Mouse (Mus musculus) CH12.LX (cell line): ENCODE measurements around the gene Wbp1l. TPM values are rescaled to one million over a fixed set of nuclear protein-coding genes. Genes with fewer than 3 reads are reported as not detected.
A peak's percentile ranks its signal among the peaks of the same experiment; 100 is the strongest.

ENCODE experiments used
- DNase-seq: peaks from one replicate; pipeline ENCODE4 v3.0.0-alpha.2; 2013; ENCODE audit errors: extremely low read depth
- H3K27ac ChIP-seq: 2 replicates; pipeline ENCODE4 v1.5.1; 2012; ENCODE audit warnings: low read depth, mild to moderate bottlenecking, control low read depth, moderate library complexity; ENCODE audit not compliant: insufficient read depth
- H3K27me3 ChIP-seq: replicated peaks from 2 replicates; pipeline ENCODE3; 2012; ENCODE audit warnings: inconsistent platforms
- H3K36me3 ChIP-seq, 2 experiments: replicated peaks in 1 of 2; 2 replicates each; pipeline versions ENCODE3 to v1.6.1; 2012; ENCODE audit warnings: inconsistent platforms in 1 of 2, low read length in 1 of 2, mild to moderate bottlenecking in 1 of 2, mixed read lengths in 1 of 2, moderate library complexity in 1 of 2; ENCODE audit not compliant: control insufficient read depth in 1 of 2, insufficient read depth in 1 of 2
- H3K4me1 ChIP-seq, 2 experiments: 2 replicates each; pipeline ENCODE4 v1.6.1; 2012; ENCODE audit warnings: inconsistent platforms in 1 of 2, moderate library complexity in 1 of 2; ENCODE audit not compliant: insufficient read depth in 2 of 2, control insufficient read depth in 1 of 2
- H3K4me2 ChIP-seq: 2 replicates; pipeline ENCODE4 v1.6.1; 2012; ENCODE audit warnings: low read depth, mild to moderate bottlenecking, control low read depth; ENCODE audit not compliant: poor library complexity, insufficient read depth, severe bottlenecking
- H3K4me3 ChIP-seq, 3 experiments: fragments of 150-350 bp in 1 of 3; sonication (generic) in 1 of 3; replicated peaks in 1 of 3; 2 replicates each; pipeline versions ENCODE3 to v1.5.1; 2011 to 2012; ENCODE audit warnings: low read depth in 2 of 3, low read length in 2 of 3, mild to moderate bottlenecking in 2 of 3, moderate library complexity in 2 of 3, control low read depth in 1 of 3, improper control_type of control experiment in 1 of 3, inconsistent platforms in 1 of 3, mixed read lengths in 1 of 3; ENCODE audit not compliant: poor library complexity in 1 of 3
- H3K79me2 ChIP-seq: replicated peaks from 2 replicates; pipeline ENCODE4 v1.6.1; 2012; ENCODE audit warnings: mild to moderate bottlenecking, moderate library complexity; ENCODE audit not compliant: control insufficient read depth, poor library complexity, insufficient read depth, severe bottlenecking; ENCODE audit errors: extremely low read depth
- H3K9ac ChIP-seq: 2 replicates; pipeline ENCODE4 v1.6.1; 2012; ENCODE audit warnings: low read depth, mild to moderate bottlenecking, control low read depth, moderate library complexity; ENCODE audit not compliant: insufficient read depth
- H3K9me3 ChIP-seq: replicated peaks from 2 replicates; pipeline ENCODE3; 2012; ENCODE audit warnings: low read length, inconsistent platforms, mixed read lengths
- BHLHE40 ChIP-seq: IDR thresholded peaks from 2 replicates; pipeline ENCODE4 v1.6.1; 2011; ENCODE audit warnings: mild to moderate bottlenecking, low read depth, low read length, improper control_type of control experiment
- CHD1 ChIP-seq: IDR thresholded peaks from 2 replicates; pipeline ENCODE4 v1.6.1; 2012; ENCODE audit warnings: low read depth, low read length, improper control_type of control experiment, inconsistent platforms
- CTCF ChIP-seq, 2 experiments: IDR thresholded peaks in 1 of 2; conservative IDR thresholded peaks in 1 of 2; 2 replicates each; pipeline ENCODE4 v1.5.1; 2011 to 2012; ENCODE audit warnings: low read depth in 2 of 2, low read length in 2 of 2, improper control_type of control experiment in 1 of 2, inconsistent platforms in 1 of 2, mild to moderate bottlenecking in 1 of 2, moderate library complexity in 1 of 2
- E2F4 ChIP-seq: IDR thresholded peaks from 2 replicates; pipeline ENCODE4 v1.6.1; 2011; ENCODE audit warnings: low read depth, low read length, improper control_type of control experiment; ENCODE audit not compliant: insufficient replicate concordance
- ETS1 ChIP-seq: conservative IDR thresholded peaks from 2 replicates; pipeline ENCODE4 v1.6.1; 2012; ENCODE audit warnings: low read depth, mild to moderate bottlenecking, inconsistent platforms, low read length, improper control_type of control experiment, moderate library complexity
- GABPA ChIP-seq: IDR thresholded peaks from 2 replicates; pipeline ENCODE4 v1.6.1; 2012; ENCODE audit warnings: low read depth, low read length, improper control_type of control experiment, inconsistent platforms; ENCODE audit not compliant: insufficient replicate concordance
- HCFC1 ChIP-seq: IDR thresholded peaks from 2 replicates; pipeline ENCODE4 v1.6.1; 2012; ENCODE audit warnings: low read depth, mild to moderate bottlenecking, inconsistent platforms, low read length, improper control_type of control experiment
- IRF4 ChIP-seq: IDR thresholded peaks from 2 replicates; pipeline ENCODE4 v1.6.1; 2014; ENCODE audit warnings: low read depth, mild to moderate bottlenecking, inconsistent platforms, low read length, improper control_type of control experiment
- MAFK ChIP-seq: IDR thresholded peaks from 2 replicates; pipeline ENCODE4 v1.6.1; 2011; ENCODE audit warnings: low read length, improper control_type of control experiment; ENCODE audit not compliant: insufficient replicate concordance
- MAX ChIP-seq: IDR thresholded peaks from 2 replicates; pipeline ENCODE4 v1.6.1; 2011; ENCODE audit warnings: low read length, improper control_type of control experiment
- MEF2A ChIP-seq: IDR thresholded peaks from 2 replicates; pipeline ENCODE4 v1.6.1; 2014; ENCODE audit warnings: low read depth, mild to moderate bottlenecking, inconsistent platforms, low read length, improper control_type of control experiment, borderline replicate concordance
- MXI1 ChIP-seq: IDR thresholded peaks from 2 replicates; pipeline ENCODE4 v1.6.1; 2011; ENCODE audit warnings: mild to moderate bottlenecking, low read depth, low read length, improper control_type of control experiment
- NELFE ChIP-seq: IDR thresholded peaks from 2 replicates; pipeline ENCODE4 v1.6.1; 2011; ENCODE audit warnings: low read depth, low read length, improper control_type of control experiment
- NRF1 ChIP-seq: IDR thresholded peaks from 2 replicates; pipeline ENCODE4 v1.6.1; 2014; ENCODE audit warnings: low read depth, mild to moderate bottlenecking, inconsistent platforms, low read length, improper control_type of control experiment, moderate library complexity
- PAX5 ChIP-seq: IDR thresholded peaks from 2 replicates; pipeline ENCODE4 v1.6.1; 2012; ENCODE audit warnings: low read length, inconsistent platforms, mixed read lengths
- POLR2AphosphoS2 ChIP-seq: IDR thresholded peaks from 2 replicates; pipeline ENCODE4 v1.6.1; 2011; ENCODE audit warnings: low read depth, low read length, improper control_type of control experiment
- RAD21 ChIP-seq: IDR thresholded peaks from 2 replicates; pipeline ENCODE4 v1.6.1; 2011; ENCODE audit warnings: low read depth, mild to moderate bottlenecking, low read length, improper control_type of control experiment, moderate library complexity
- SIN3A ChIP-seq: IDR thresholded peaks from 2 replicates; pipeline ENCODE4 v1.6.1; 2012; ENCODE audit warnings: low read length, improper control_type of control experiment, inconsistent platforms
- SMC3 ChIP-seq: IDR thresholded peaks from 2 replicates; pipeline ENCODE4 v1.6.1; 2011; ENCODE audit warnings: low read depth, low read length, improper control_type of control experiment
- TCF12 ChIP-seq: IDR thresholded peaks from 2 replicates; pipeline ENCODE4 v1.6.1; 2014; ENCODE audit warnings: low read depth, mild to moderate bottlenecking, inconsistent platforms, low read length, improper control_type of control experiment
- USF1 ChIP-seq: IDR thresholded peaks from 2 replicates; pipeline ENCODE4 v1.6.1; 2014; ENCODE audit warnings: low read depth, mild to moderate bottlenecking, inconsistent platforms, low read length, improper control_type of control experiment
- USF2 ChIP-seq: conservative IDR thresholded peaks from 2 replicates; pipeline ENCODE4 v1.6.1; 2011; ENCODE audit warnings: low read depth, low read length, improper control_type of control experiment
- ZKSCAN1 ChIP-seq: IDR thresholded peaks from 2 replicates; pipeline ENCODE4 v1.6.1; 2012; ENCODE audit warnings: low read depth, inconsistent platforms, low read length, improper control_type of control experiment, borderline replicate concordance
- ZMIZ1 ChIP-seq: IDR thresholded peaks from 2 replicates; pipeline ENCODE4 v1.6.1; 2012; ENCODE audit warnings: low read depth, mild to moderate bottlenecking, inconsistent platforms, low read length, improper control_type of control experiment
- ZNF384 ChIP-seq: IDR thresholded peaks from 2 replicates; pipeline ENCODE4 v1.6.1; 2012; ENCODE audit warnings: low read depth, low read length, improper control_type of control experiment, inconsistent platforms
- dilution Hi-C: fragments of 300-500 bp; cut with MboI; formaldehyde crosslinking; loops from 2 replicates; pipeline ENCODE4 v1.14.3; 2020; ENCODE audit warnings: low sequenced_read_pairs; ENCODE audit not compliant: extremely low pct_unique_long_range_greater_than_20kb, extremely low pct_ligation_motif_present
- in situ Hi-C: fragments of 300-500 bp; cut with MboI; formaldehyde crosslinking; loops from 3 replicates; pipeline ENCODE4 v1.14.3; 2019; ENCODE audit warnings: low sequenced_read_pairs, low pct_ligation_motif_present, low pct_unique_long_range_greater_than_20kb, mixed read lengths
- polyA plus RNA-seq: library from polyadenylated mRNA; unstranded; fragments of >175 nt; gene quantifications from 2 replicates; pipeline ENCODE4 v1.2.1, GENCODE M21; 2012; ENCODE audit warnings: low read depth; ENCODE audit not compliant: insufficient read length
- total RNA-seq, 2 experiments: library from RNA; depleted of rRNA; stranded (reverse); fragments of 300-350 nt in 1 of 2; fragments of >200 nt in 1 of 2; gene quantifications; 2 replicates each; pipeline ENCODE4 v1.2.3; 2012 to 2014

Wbp1l gene
- total and polyA plus RNA-seq, 3 experiments: 11.6 to 23.5 (median 17.4) TPM

- Histone ChIP-seq H3K27ac (no peak overlapping the region), H3K4me2 (peak overlapping the region; percentile 65), H3K9me3 (no peaks in the 10 kb centered on the region), H3K4me3 (peak overlapping the region; percentile 90 to 96 (median 93)), H3K9ac (peak overlapping the region; percentile 64), H3K36me3 (peaks cover 3 to 52% of the 10 kb centered on the region in 2 experiments), H3K27me3 (no peaks in the 10 kb centered on the region), H3K4me1 (peaks cover 9 to 34% of the 10 kb centered on the region in 2 experiments; a peak in 3 of 4 replicates), H3K79me2 (peaks cover 50% of the 10 kb centered on the region)
- in situ Hi-C loops (no loop called here), dilution Hi-C loops (no loop called here)
- DNase-seq: no peak
- TF ChIP-seq NRF1 (no peak), ETS1 (no peak), IRF4 (no peak), E2F4 (no peak), CTCF (conservative IDR thresholded peaks at IDR 0.05 in 1 of 2, IDR thresholded peaks at IDR 0.05 in 1 of 2; ENCODE audit: low read depth in 2 of 2, low read length in 2 of 2) (no peak), ZKSCAN1 (no peak), HCFC1 (no peak), POLR2AphosphoS2 (no peak), ZNF384 (no peak), CHD1 (no peak), ZMIZ1 (no peak), SMC3 (no peak), RAD21 (no peak), MXI1 (no peak), MAFK (no peak), MAX (no peak), USF2 (no peak)
Measured at GRCm38 (mm10) chr19:46599375-46600256, 732 bp downstream of the Wbp1l start.

- TF ChIP-seq BHLHE40 (no peak), PAX5 (no peak), NRF1 (no peak), E2F4 (no peak), TCF12 (no peak), POLR2AphosphoS2 (no peak), USF2 (no peak), CHD1 (no peak), SIN3A (no peak), NELFE (no peak), HCFC1 (no peak), ZMIZ1 (no peak), GABPA (no peak), MEF2A (no peak), CTCF (conservative IDR thresholded peaks at IDR 0.05 in 1 of 2, IDR thresholded peaks at IDR 0.05 in 1 of 2; ENCODE audit: low read depth in 2 of 2, low read length in 2 of 2) (no peak), USF1 (no peak)
- Histone ChIP-seq H3K27me3 (no peaks in the 10 kb centered on the region), H3K4me3 (no peak overlapping the region), H3K4me2 (peak overlapping the region; percentile 65; the same call in 1 of the 2 replicates), H3K9me3 (no peaks in the 10 kb centered on the region), H3K9ac (peak overlapping the region; percentile 64; the same call in 1 of the 2 replicates), H3K27ac (no peak overlapping the region), H3K4me1 (peaks cover 9 to 34% of the 10 kb centered on the region in 2 experiments; a peak in 3 of 4 replicates), H3K36me3 (peaks cover 3 to 50% of the 10 kb centered on the region in 2 experiments), H3K79me2 (peaks cover 50% of the 10 kb centered on the region)
- dilution Hi-C loops: no loop called here
- no peak for DNase-seq
- in situ Hi-C loops: no loop called here
Measured at GRCm38 (mm10) chr19:46600371-46600770, 1.5 kb downstream of the Wbp1l start.
